Mouse (Mus musculus) hindlimb bud, embryonic 11.5 days (tissue): Measurements from ENCODE around the gene Slc38a9.

Experiments
- DNase-seq: peaks from one replicate; pipeline ENCODE4 v3.0.0-alpha.2; 2012; ENCODE audit warnings: low read depth, low spot score; ENCODE audit errors: extremely low spot score

Gene Slc38a9

DNA sequence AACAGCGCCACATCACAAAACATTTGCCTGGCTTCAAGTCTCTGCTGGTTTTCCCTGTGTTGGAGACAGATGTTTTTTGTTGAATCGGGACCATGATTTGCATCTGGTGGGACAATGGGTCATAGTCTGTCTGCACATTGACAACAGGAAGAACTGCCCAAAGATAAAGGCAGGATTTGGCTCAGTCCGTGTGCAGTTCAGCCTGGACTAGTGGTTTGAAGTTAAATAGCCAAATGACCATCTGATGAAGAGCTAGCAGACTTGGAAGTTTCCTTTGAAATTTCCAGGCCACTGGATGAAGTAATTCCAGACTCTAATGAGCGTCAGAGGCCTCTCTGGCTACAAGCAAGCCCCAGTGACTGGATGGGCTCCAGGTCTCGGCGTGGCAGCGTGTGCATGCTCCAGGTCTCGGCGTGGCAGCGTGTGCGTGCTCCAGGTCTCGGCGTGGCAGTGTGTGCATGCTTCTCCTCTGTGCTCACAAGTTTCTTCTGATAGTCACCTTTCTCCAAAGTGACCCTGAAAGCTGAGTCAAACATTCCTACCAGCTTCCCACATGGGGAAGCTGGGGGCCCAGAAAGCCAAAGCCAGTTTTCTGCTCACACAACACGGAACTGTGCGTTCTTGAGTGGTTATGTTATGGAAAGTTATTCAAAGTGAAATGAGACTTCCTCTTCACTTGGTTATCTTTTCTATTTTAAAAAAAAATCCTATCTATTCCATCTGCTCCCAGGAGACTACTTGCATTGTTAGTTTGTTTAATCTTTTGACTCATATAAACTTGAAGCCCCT lies 83.7 kb downstream of the Slc38a9 start:
- no peak for DNase-seq

DNA sequence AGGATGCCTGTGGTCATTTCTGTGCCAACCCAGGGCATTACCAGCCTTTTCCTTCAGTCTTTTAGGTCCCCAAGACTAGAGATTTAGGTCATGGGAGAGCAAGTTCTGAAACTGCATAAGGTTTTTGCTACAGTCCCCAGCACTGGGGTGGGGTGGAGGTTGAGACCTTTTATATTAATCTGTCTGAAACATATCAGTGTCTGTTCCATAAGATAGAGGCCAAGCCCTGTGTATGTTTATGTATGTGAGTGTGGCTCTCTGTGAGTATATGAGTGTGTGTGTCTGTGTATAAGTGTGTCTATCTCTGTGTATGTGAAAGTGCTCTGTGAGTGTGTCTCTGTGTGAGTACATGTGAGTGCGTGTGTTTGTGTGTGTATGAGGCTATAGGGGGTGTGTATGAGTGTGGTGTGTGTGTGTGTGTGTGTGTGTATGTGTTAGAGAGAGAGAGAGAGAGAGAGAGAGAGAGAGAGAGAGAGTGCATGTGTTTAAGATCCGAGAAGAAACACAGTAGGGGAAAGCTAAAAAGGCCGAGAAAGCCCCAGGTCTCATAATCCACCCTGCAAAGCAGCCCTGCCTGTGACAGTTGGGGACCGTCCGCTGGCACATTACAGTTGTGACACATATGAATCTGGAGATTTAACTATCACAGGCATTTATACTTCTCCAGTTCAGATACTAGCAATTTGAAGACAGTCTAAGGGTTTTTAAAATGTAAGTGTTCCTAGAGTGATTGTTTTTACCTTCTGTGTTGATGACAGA lies 85.6 kb downstream of the Slc38a9 start:
- no peak for DNase-seq

DNA sequence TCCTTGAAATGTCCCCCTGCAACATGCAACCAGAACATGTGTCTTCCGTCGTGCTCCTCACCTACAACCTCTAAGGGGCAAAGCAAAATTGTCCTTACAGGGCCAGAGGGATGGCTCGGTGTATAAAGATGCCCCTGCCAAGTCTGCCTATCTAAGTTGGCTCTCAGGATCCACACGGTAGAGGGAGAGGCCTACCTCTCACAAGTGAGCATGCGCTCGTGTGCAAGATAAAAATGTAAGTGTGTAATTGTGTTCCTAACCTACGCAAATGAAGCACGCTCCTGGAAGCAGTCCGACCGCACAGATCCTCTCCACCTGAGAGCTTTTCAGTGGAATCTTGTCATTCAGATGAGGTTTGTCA lies 86.1 kb downstream of the Slc38a9 start:
- no peak for DNase-seq

DNA sequence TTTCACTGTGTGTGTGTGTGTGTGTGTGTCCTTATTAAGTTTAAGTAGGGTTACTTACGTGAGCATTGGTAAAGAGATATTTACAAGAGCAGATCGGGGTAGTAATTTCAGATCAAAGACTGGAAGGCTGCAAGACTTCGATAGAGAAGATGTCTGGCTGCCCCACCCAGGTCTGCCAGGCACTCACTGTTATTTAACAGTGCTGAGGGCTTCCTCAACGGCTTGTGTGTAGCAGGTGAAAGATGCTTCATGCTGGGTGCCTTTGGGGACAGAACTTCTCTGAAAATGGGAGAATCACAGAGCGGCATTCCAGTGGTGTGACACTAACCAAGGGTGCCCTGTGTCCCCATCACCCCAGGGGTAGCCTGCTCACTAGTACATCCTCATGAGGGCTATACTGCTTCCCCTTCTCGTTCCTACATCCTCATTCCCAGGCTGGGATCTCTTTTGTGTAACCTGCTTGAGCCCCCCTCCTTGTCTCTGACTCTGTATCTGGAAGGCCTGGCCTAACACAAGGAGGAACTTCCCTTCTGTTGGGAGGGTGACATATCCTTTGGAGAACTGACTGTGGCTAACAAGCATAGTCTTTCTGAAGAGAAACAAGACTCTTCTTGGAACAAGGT lies 87.4 kb downstream of the Slc38a9 start:
- DNase-seq = no peak

DNA sequence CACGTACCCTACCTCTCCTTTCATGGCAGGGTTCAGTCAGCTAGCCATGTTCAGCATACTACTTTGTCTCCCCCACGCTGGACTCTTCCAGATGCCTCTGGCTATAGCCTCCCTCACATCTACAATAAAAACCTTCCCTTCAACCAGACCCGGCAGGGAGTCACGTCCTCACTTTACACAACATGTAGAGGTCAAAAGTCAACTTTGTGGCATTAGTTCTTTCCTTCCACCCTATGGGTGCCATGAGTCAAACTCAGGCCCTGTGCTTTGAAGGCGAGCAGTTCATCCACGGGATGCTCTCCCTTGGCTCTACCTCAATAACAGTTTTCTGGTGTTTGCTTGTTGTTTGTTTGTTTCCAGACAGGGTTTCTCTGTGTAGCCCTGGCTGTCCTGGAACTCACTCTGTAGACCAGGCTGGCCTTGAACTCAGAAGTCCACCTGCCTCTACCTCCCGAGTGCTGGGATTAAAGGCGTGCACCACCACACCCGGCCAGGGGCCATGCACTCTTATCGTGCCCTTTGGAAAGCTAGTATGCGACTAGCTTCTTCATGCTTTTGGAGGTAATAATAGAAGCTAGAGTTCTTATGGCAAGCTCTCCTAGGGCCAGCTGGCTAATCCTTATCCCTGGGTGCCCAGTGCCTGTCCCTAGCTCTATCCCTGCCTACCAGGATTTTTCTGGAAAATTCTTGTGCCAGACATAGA lies 88.4 kb downstream of the Slc38a9 start:
- no peak for DNase-seq

DNA sequence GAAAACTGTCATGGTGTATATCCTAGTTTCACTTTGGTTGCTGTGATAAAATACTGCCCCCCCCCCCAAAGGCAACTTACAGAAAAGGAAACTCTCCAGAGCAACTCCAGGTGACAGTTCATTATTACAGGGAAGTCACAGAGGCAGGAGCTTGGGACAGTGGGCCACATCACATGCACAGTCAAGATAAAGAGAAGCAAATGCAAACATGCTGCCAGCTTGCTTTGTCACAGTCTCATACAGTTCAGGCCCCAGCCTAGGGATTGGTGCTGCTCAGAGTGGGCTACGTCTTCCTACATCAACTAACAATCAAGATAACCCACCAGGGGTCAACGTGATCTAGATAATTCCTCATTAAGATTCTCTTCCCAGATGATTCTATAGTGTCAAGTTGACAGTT lies 89.3 kb downstream of the Slc38a9 start:
- DNase-seq = no peak

DNA sequence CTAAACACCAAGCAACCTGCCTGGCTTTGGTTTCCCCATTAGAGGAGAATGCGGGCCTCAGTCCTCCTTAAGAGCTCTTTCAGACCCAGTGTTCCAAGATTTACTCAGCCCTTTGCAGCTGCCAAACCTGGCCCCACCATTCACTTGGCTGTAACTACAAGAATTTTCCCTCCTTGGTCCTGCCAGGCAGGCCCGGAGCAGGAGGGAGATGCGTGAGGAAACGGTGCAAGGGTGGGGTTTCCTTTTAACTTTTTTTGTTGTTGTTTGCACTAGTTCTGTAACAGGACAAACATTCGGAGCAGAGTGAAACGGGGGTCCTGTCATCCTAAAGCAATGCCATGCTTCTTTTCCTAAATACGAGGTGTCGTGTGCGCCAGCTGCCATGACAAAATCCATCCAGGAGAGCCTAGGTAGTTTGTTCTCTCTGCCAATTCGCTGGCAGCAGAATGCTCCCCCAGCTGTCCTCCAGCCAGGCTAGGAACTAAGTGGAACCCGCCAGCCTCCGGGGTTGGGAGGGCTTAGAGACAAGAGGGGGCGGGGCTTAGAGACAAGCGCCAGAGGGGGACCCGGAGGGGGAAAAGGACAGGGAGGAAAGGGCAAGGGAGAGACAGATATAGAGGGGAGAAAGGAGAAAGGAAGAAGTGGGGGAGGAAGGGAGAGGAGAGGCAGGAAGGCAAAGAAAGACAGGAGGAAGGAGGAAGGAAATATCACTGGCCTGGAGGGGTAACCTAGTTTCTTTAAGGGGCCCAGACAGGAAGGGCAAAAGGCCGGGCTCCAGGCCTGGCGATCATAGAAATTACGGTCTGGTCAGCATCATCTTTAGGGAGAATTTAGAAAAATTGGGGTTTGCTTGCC lies 91.1 kb downstream of the Slc38a9 start:
- no peak for DNase-seq

DNA sequence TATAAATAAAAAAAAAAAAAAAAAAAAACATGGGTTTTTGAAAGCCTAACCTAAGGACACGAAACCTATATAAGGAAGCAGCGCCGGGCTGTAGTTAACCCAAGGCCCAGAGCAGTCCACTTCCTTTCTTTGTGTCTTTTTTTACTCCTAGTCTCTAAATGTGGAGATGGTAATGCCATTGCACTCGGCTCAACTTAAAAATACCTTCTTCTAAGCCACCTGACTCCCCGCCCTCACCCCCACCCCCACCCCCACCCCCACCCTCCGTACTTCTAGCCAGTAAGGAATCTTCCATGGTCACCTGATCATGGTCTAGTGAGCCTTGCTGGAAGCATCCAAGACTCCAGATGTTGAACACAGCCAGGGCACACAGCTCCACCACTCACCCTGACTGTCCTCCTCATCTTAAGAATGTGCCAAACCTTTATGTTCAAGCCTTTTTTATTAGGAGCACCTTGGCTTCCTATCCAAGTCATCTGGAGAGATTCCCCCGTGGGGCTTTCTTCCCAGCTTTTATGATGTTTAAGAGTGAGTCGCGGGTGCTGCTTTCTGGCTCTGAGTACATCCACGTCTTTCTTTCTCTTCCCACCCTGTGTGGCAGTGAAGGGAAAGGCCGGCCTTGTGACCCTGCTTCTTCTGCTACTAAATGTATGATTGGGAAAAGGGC lies 91.9 kb downstream of the Slc38a9 start:
- no peak for DNase-seq

DNA sequence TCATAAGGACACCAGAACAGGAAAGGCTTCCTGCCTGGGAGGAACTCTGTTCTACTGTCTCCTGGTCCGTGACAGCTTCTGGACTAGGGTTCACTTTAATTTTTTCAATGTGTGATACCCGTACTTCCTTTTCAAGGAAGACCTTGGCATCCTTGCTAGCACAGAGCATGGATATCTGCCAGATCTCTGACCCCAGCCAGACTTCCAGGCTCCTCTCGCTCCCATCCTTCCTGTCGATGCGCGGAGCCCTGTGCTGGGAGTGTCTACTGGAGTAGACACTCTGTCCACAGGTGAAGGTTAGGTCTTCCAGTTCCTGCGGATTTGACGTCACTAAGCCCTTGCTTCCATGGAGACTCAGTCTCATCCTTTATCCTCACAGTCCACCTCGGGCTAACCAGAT lies 93.0 kb downstream of the Slc38a9 start:
- DNase-seq = no peak

DNA sequence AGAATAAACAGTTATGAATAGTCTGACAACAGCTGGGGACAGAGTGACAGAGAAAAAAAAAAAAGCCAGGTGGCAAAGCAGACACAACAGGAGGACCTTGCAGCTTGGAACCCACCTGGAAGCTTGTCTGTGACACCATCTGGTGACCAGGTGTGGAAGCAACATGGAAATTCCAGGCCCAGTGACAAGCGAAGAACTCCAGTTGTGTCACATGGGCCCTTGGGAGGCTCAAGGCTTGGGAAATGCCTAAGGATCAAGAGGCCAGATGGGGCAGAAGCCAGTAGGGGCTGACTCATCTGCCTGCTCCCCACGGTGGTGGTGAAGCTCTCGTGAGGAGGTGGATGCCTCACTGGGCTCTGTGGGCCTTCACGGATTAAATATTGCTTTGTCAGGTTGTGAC lies 94.3 kb downstream of the Slc38a9 start:
- no peak for DNase-seq

DNA sequence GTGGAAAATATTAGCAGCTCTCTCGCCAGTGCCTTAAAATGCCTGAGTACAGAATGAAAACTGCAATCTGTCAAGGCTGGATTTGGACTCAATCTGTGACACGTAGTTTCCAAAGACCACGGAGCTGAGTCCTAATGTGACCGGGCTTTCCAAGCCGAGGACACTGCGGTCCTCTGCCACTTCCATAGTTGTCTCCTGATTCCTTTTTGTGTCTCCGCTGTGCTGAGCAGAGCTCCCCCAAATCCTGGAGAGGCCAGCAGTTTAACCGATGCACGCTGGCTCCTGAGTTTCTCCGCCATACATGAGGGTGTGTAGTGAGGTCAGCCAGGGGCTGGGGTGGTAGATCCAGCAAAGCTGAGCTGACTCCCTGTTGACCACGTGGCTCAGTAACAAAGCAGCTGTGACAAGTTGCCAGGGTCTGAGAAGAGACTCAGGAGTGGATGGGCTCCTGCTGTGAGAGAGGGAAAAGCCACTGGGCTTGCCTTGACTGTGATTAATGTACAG lies 95.0 kb downstream of the Slc38a9 start:
- DNase-seq = no peak

DNA sequence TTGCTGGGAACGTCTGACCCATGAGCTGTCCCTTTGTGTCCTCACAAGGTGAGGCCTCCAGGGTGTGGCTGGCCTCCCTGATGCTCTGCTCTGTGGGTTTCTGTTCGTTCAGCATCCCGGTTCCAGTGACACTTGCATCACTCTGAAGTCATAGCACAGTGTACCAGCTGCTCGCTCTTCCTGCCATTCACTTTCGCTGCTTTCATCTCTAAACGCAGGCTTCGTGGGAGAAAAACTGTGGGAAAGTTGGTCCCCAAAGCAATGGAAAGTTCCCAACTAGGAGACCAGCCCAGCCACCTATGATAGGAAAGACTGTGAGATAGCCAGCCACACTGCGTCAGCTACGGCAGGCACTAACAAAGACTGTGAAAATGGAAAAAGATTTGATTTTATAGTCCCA lies 96.8 kb downstream of the Slc38a9 start:
- no peak for DNase-seq

DNA sequence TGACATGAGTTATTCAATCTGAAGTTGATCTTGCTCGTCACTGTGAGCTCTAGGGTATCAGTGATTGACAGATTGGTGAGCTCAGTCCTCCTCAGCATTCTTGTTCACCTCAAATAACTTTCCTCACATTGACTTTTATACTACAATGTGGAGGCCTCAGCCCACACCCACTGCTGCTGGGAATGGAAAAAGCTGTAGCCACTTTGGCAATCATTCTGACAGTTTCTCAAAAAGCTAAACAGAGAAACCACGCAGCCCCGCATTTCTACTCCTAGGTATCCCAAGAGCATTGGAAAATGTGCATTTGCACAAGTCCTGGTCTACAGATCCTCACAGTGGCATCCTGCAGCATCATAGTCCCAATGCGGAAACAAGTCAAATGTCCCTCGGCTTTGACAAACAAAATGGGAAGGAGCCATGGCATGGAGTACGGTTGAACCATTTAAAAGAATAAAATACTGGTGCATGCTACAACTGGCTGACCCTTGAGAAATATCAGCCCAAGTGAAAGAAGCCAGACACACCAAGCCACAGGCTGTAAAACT lies 98.1 kb downstream of the Slc38a9 start:
- no peak for DNase-seq

DNA sequence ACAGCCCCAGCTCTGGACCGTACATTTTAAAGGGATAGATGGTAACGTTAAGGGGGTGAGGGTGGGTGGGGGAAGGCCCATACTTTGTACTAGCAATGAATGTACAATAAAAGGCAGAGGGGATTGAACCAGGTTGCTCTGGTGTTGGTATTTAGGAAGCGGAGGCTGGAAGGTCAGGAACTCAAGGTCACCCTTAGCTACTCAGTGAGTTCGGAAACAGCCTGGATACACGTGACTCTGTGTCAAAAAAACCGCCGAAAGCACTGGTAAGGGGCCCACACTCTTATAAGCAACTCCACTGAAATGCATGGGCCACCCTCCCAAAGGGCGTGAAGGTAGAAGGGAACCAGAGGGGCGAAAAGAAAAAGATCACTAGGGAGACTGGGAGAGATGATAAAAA lies 98.8 kb downstream of the Slc38a9 start:
- DNase-seq = no peak

DNA sequence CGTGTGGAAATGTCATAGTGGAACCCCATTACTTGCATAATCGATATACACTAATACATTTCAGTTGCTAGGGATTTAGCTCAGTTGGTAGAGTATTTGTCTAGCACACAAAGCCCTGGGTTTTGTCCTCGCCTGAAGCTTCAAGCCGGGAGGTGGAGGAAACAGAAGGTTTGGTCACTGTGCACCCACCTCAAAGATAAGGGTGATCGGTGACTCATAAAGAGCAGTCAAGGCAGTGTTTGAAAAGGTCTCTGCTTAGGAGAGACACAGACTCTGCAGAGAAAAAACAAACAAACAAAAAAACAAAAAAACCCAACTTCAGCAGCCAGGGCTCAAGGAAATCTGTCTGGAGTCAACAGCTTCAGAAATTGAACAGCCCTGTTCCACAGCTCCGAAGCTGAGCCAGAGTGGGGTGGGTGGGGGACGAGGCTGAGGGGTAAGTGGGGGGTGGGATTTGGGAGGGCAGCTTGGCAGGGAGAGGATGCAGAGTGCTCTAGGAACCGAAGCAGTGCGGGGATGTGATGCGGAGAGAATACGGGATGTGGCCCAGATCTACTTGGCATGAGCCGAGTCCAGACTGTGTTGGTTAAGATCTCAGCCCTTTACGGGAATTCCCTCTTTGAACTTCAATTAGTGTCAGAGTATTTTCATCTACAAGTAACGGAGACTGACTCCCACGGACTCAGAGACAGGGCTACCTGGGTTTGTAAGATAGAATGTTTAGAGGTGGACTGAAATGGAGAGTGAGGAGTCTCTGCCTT lies 99.4 kb downstream of the Slc38a9 start:
- no peak for DNase-seq

DNA sequence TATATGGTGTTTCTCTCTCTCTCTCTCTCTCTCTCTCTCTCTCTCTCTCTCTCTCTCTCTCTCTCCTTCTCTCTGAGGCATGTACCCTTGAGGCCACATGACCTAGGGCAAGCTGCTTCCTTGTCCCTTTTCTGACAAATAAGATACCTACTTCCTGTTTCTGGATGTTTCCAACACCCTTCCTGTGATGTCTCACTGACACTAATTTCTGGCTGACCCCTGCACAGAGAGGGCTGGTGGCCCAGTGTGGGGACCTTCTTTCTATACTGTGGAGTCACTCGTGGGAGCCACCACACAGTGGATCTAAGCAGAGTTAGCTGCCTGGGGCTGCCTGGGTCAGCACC lies 100.0 kb downstream of the Slc38a9 start:
- DNase-seq = no peak

DNA sequence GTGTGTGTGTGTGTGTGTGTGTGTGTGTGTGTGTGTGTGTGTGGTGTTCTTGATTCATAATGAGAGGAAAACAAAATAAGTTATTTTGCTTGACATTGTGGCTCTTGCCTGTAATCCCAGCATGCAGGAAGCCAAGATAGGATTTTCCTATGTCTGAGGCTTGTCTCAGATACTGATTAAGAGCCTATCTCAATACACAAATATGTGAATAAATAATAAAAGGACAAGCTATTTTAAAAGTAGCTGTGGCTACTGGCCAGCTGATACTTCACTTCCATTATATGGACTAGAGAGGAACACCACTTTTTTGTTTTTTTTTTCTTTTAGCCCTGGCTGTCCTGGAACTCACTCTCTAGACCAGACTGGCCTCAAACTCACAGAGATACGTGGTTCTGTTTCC lies 101.2 kb downstream of the Slc38a9 start:
- no peak for DNase-seq

DNA sequence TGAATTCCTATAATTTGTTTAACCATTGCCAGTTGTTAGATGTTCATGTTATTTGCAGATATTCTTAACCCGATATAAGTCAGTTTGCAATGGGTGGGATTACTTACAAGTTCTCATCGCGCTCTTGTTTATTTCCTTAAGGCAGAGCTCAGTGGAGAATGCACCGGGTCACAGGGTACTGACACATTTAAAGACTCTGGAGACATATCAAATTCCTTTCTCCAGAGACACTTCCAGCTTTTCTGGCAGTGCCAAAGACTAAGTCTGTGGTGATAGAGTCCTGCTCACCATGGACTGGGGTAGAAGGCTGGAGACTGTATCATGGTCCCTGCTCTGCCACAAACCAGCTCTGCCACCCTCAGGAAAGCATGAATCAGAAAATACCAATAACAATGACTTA lies 102.0 kb downstream of the Slc38a9 start:
- DNase-seq = no peak

DNA sequence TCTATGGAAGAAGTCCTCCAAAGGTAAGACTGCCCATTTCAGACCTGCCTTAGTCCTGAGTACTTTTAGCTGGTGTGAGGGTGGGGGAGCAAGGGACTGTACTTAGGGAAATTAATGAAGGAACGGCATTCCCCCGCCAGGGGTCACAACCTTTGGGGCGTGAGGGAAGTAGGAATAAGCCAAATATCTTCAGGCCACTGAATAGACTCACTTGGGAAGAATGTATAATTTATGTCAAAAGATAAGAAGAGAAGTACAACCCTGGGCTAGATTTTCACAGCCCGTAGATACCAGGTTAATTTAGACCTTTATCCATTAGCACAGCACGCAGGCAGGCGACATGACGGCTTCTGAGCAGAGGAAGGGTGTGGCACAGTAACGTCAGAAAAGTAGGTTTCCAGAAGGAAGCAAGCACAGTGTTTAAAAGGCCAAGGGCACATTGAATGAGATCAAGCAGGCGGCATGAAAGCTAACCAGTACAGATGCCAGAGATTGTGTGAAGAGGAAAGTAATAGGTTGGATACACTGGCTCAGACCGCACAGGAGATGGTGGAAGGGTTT lies 103.1 kb downstream of the Slc38a9 start:
- DNase-seq = no peak
